Mouse (Mus musculus) embryo, embryonic 10 days (tissue): ENCODE data around the gene Ntpcr.
A peak's percentile ranks its signal among the peaks of the same experiment; 100 is the strongest.

ENCODE experiments used
- DNase-seq: peaks from one replicate; pipeline ENCODE4 v3.0.0-alpha.2; 2015; ENCODE audit warnings: low spot score

The Ntpcr gene

GRCm38 (mm10) chr8:125729746-125730145, at the start of gene Ntpcr:
Gene Ntpcr (plus strand): TSS chr8:125729963.
- no peak for DNase-seq

- no peak for DNase-seq
These were observed 48.8 kb upstream of the Ntpcr start for GRCm38 (mm10) chr8:125680851-125681408.

- peak; percentile 45 for DNase-seq
These were observed 44.5 kb upstream of the Ntpcr start for GRCm38 (mm10) chr8:125685216-125685760.

- no peak for DNase-seq
These were observed 43.4 kb upstream of the Ntpcr start for GRCm38 (mm10) chr8:125686221-125686865.

- no peak for DNase-seq
These were observed 39.4 kb upstream of the Ntpcr start for GRCm38 (mm10) chr8:125690166-125690915.

- DNase-seq, result no peak
These were observed 38.8 kb upstream of the Ntpcr start for GRCm38 (mm10) chr8:125690961-125691360.

- no peak for DNase-seq
These were observed 37.3 kb upstream of the Ntpcr start for GRCm38 (mm10) chr8:125692447-125692846.

- no peak for DNase-seq
These were observed 36.6 kb upstream of the Ntpcr start for GRCm38 (mm10) chr8:125693197-125693596.

- no peak for DNase-seq
These were observed 33.8 kb upstream of the Ntpcr start for GRCm38 (mm10) chr8:125695951-125696350.

- DNase-seq, result no peak
These were observed 30.3 kb upstream of the Ntpcr start for GRCm38 (mm10) chr8:125699391-125700025.

GRCm38 (mm10) chr8:125700407-125700806, 29.4 kb upstream of the Ntpcr start:
- DNase-seq, result no peak

- no peak for DNase-seq
These were observed 26.8 kb upstream of the Ntpcr start for GRCm38 (mm10) chr8:125702868-125703473.

- no peak for DNase-seq
These were observed 25.3 kb upstream of the Ntpcr start for GRCm38 (mm10) chr8:125704434-125704833.

GRCm38 (mm10) chr8:125705816-125706215, 23.9 kb upstream of the Ntpcr start:
- DNase-seq, result no peak

GRCm38 (mm10) chr8:125709171-125709570, 20.6 kb upstream of the Ntpcr start:
- DNase-seq, result no peak

- no peak for DNase-seq
These were observed 18.2 kb upstream of the Ntpcr start for GRCm38 (mm10) chr8:125711514-125711913.

- DNase-seq, result no peak
These were observed 13.6 kb upstream of the Ntpcr start for GRCm38 (mm10) chr8:125716211-125716610.

GRCm38 (mm10) chr8:125716613-125717012, 13.2 kb upstream of the Ntpcr start:
- DNase-seq, result peak; percentile 28

- DNase-seq, result no peak
These were observed 10.8 kb upstream of the Ntpcr start for GRCm38 (mm10) chr8:125718914-125719313.

GRCm38 (mm10) chr8:125722675-125723074, 7.1 kb upstream of the Ntpcr start:
- DNase-seq, result no peak

- DNase-seq, result no peak
These were observed 6.3 kb upstream of the Ntpcr start for GRCm38 (mm10) chr8:125723437-125723836.
